17 mouse cellular contexts compared by ENCODE assay signal in the genomic region with DNA sequence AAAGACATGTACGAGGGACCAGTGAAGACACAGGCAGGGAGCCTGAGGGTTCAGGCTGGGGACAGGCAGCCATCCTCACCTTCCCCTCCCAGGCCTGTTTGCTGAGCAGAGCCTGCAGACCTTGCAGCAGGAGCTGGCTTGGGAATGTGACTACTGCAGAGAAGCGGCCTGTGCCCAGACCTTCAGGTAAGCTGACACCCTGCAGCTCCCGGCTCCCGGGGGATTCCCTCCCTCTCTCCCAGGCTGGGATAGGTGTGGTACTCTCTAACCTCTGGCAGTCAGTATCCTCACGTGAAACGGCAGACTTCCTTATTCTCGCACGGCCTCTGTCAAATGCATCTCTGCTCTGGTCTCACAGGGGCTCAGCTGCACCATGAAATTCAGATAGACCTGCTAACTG.
"Had no signal": no experiment of that assay in that cellular context is flagged by ENCODE, and none has a peak within 500 bp of the region (broad histone marks: within the 10 kb centered on the region; RNA-seq: fewer than 3 reads in every experiment).

No protein-coding gene starts in this region.

- ATAC-seq: liver, embryonic 12.5 days had no signal

- H3K4me2 ChIP-seq: limb, embryonic 15.5 days; liver, embryonic 12.5 days; lung, embryonic 14.5 days; neural tube, embryonic 15.5 days; stomach, embryonic 15.5 days had no signal

- H3K4me3 ChIP-seq: layer of hippocampus, adult 2 months; limb, embryonic 15.5 days; liver, embryonic 12.5 days; midbrain, embryonic 10.5 days; myocyte; neural tube, embryonic 15.5 days; stomach, embryonic 15.5 days had no signal

- H3K27me3 ChIP-seq: limb, embryonic 15.5 days; liver, embryonic 12.5 days; neural tube, embryonic 15.5 days; stomach, embryonic 15.5 days had no signal

- H3K27ac ChIP-seq: layer of hippocampus, adult 2 months; limb, embryonic 15.5 days; liver, embryonic 12.5 days; midbrain, embryonic 10.5 days; neural tube, embryonic 15.5 days; stomach, embryonic 15.5 days had no signal

- H3K9ac ChIP-seq: limb, embryonic 15.5 days; liver, embryonic 12.5 days; lung, embryonic 14.5 days; neural tube, embryonic 15.5 days; stomach, embryonic 15.5 days had no signal

- DNase-seq: kidney, adult 8-10 months; kidney, postnatal 10 days; kidney, postnatal 4 days; lung, embryonic 14.5 days; lung, postnatal 10 days; lung, postnatal 4 days; midbrain, embryonic 14.5 days; retina, postnatal 1 day; right cerebral cortex, postnatal 4 days; thymus, postnatal 25 days had no signal

- H3K9me3 ChIP-seq: limb, embryonic 15.5 days; liver, embryonic 12.5 days; midbrain, embryonic 10.5 days; neural tube, embryonic 15.5 days; stomach, embryonic 15.5 days had no signal

- H3K4me1 ChIP-seq: limb, embryonic 15.5 days; liver, embryonic 12.5 days; midbrain, embryonic 10.5 days; neural tube, embryonic 15.5 days; stomach, embryonic 15.5 days had no signal
